Mouse (Mus musculus): Measurements from ENCODE around the gene Wdr63.
A peak's percentile ranks its signal among the peaks of the same experiment; 100 is the strongest.

Gene Wdr63

DNA sequence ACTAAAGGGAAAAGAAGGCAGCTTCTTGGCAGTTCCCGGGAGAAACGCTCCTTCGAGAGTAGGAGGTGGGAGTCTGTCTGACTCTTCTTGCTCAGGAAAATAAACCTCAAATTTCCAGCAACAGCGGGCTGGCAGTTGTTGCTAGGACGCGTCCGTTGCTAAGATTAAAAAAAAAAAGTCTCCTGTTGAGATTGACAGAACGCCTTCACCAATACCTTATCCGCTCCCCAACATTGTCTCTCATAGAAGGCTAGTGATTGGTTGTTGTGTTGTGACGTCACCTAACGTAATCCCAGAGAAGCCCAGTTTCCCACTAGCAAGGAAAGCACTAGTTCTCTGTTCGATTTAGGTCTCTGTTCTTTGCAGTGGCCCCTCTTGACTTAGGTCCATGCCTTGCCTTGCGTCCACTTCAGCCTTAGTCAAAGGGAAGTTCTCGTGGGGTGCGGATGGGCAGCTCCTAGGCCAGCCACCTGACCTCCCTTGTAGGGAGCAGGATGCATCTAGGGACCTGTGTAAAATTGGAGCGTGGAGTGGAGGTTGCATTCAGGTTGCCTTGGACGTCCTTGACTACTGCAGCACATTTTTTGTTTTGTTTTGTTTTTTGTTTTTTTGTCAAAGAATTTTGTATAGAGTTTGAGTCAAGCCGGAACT lies at the start of gene Wdr63:
Gene Wdr63, minus strand, starts transcription at position 210 of the 651 bp plus-strand sequence.
- no peak for DNase-seq (ENCODE audit: low spot score)

DNA sequence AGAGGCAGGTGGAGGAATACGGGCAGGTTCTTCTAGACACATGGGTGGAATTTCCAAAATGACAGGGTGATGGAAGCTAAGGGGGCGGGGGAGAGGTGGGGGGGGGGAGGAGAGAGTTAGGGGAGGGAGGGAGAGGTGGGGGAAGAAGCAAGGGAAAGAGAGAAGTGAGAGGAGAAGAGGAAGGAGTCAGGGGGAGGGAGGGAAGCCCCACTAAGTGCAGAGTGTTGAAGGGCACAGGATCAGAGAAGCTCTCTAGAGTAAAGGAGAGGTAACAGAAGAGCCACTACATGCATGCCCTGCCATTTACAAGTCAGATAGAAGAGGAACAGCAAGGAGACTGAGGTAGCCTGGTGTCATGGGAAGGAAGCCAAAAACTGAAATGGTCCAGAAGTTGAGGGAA lies 48.9 kb upstream of the Wdr63 start:
- no peak for DNase-seq (ENCODE audit: low spot score)

- DNase-seq (ENCODE audit: low spot score), result no peak
Measured at GRCm38 (mm10) chr3:146155628-146156576, 48.0 kb upstream of the Wdr63 start.

- no peak for DNase-seq (ENCODE audit: low spot score)
Measured at GRCm38 (mm10) chr3:146153862-146154611, 46.1 kb upstream of the Wdr63 start.

- no peak for DNase-seq (ENCODE audit: low spot score)
Measured at GRCm38 (mm10) chr3:146152913-146153312, 45.0 kb upstream of the Wdr63 start.

- no peak for DNase-seq (ENCODE audit: low spot score)
Measured at GRCm38 (mm10) chr3:146152348-146152747, 44.4 kb upstream of the Wdr63 start.

GRCm38 (mm10) chr3:146151755-146152154 lies 43.8 kb upstream of the Wdr63 start:
- DNase-seq (ENCODE audit: low spot score), result no peak

- DNase-seq (ENCODE audit: low spot score), result no peak
Measured at GRCm38 (mm10) chr3:146151328-146151727, 43.4 kb upstream of the Wdr63 start.

- DNase-seq (ENCODE audit: low spot score), result peak; percentile 22
Measured at GRCm38 (mm10) chr3:146150560-146150959, 42.6 kb upstream of the Wdr63 start.

- peak; percentile 41 for DNase-seq (ENCODE audit: low spot score)
Measured at GRCm38 (mm10) chr3:146150058-146150400, 42.1 kb upstream of the Wdr63 start.

GRCm38 (mm10) chr3:146149156-146150057 lies 41.5 kb upstream of the Wdr63 start, which contains the start of gene Mcoln2:
Gene Mcoln2 (plus strand): TSS chr3:146149833.
- DNase-seq (ENCODE audit: low spot score), result no peak

GRCm38 (mm10) chr3:146146131-146146530 lies 38.2 kb upstream of the Wdr63 start:
- DNase-seq (ENCODE audit: low spot score), result no peak

DNA sequence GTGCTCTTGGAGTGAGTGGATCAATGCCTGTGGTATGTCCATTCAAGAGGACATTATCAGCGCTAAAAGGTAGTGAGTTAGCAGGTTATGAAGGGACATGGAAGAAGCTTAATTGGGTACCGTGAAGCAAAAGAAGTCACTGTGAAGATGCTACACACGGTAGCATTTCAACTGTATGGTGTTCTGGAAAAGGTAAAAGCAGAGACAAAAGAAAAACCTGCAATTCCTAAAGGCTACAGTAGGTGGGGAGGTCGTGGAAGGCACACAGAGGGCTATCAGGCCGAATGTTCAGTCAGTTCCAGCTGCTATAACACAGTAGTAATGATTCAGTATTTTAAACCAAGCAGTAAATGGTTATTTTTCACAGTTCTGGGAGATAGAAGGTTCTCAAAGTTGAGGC lies 37.6 kb upstream of the Wdr63 start:
- no peak for DNase-seq (ENCODE audit: low spot score)

DNA sequence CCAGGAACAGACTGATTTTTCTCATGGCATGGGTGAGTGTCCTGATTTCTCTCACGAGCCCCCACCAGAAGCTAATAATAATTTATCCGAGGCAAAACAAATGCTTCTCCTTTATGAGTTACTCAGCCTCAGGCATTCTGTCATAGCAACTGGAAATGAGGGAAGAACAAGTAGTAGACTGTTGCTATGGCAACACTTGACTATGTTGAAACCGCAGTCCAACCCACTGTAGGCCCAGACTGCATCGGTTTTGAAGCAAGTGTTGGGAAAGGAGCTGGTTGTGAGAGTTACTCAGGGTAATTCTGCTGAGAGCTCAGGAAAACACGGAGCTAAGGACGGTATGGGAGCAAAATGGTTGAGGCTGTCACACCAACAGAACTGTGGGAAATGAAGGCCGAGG lies 34.6 kb upstream of the Wdr63 start:
- no peak for DNase-seq (ENCODE audit: low spot score)

GRCm38 (mm10) chr3:146140276-146140675 lies 32.3 kb upstream of the Wdr63 start:
- no peak for DNase-seq (ENCODE audit: low spot score)

GRCm38 (mm10) chr3:146136422-146136821 lies 28.5 kb upstream of the Wdr63 start:
- no peak for DNase-seq (ENCODE audit: low spot score)

GRCm38 (mm10) chr3:146135417-146135816 lies 27.5 kb upstream of the Wdr63 start:
- DNase-seq (ENCODE audit: low spot score), result no peak

GRCm38 (mm10) chr3:146134834-146135233 lies 26.9 kb upstream of the Wdr63 start:
- no peak for DNase-seq (ENCODE audit: low spot score)

DNA sequence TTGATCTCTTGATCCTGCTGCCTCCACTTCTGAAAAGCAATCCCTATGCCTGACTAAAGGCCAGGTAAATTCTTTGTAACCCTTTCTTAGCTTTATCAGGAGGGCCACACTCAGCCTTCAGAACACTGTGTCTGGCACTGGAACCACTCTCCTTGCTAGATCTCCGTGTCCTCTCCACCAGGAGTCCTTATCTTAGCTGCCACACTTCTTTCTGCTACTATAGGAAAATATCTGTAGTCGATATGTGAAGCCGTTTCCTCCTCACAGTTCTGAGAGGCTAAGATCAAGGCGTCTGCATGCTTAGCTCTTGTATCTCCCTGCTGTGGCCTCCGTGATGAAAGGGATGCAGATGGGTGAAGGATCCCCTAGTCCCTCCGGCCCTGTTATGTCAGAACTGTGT lies 19.3 kb upstream of the Wdr63 start:
- DNase-seq (ENCODE audit: low spot score), result no peak

GRCm38 (mm10) chr3:146123464-146123825 lies 15.5 kb upstream of the Wdr63 start:
- DNase-seq (ENCODE audit: low spot score), result no peak

- DNase-seq (ENCODE audit: low spot score), result no peak
Measured at GRCm38 (mm10) chr3:146122807-146123463, 15.0 kb upstream of the Wdr63 start.

Measured in ovary, postnatal 36 days (tissue).